Mouse (Mus musculus) gastrocnemius, postnatal 4 days (tissue): ENCODE data around the gene Erc2. TPM values are rescaled to one million over a fixed set of nuclear protein-coding genes. Genes with fewer than 3 reads are reported as not detected.
A peak's percentile ranks its signal among the peaks of the same experiment; 100 is the strongest.

Source experiments
- DNase-seq, 2 experiments: peaks; one replicate each; pipeline ENCODE4 v3.0.0; 2021 to 2022; ENCODE audit warnings: low spot score in 2 of 2, mixed read lengths in 2 of 2
- total RNA-seq, 2 experiments: library from RNA; stranded (reverse); gene quantifications; 2 replicates each; pipeline ENCODE4 v1.2.3; 2021

The Erc2 gene
- total RNA-seq, 2 experiments from 2014 or later = 3.2 to 3.3 TPM

GRCm38 (mm10) chr14:28283319-28284095 is 661.3 kb downstream of the Erc2 start:
- no peak for DNase-seq

- DNase-seq = no peak
Observed at GRCm38 (mm10) chr14:28286511-28286910, 664.3 kb downstream of the Erc2 start.

- DNase-seq = no peak
Observed at GRCm38 (mm10) chr14:28288196-28288595, 666.0 kb downstream of the Erc2 start.

GRCm38 (mm10) chr14:28288926-28289325 is 666.7 kb downstream of the Erc2 start:
- DNase-seq = no peak

- no peak for DNase-seq
Observed at GRCm38 (mm10) chr14:28293921-28294320, 671.7 kb downstream of the Erc2 start.

- DNase-seq = no peak
Observed at GRCm38 (mm10) chr14:28295145-28295544, 672.9 kb downstream of the Erc2 start.

GRCm38 (mm10) chr14:28300095-28300494 is 677.9 kb downstream of the Erc2 start:
- DNase-seq = no peak

GRCm38 (mm10) chr14:28301251-28301650 is 679.0 kb downstream of the Erc2 start:
- no peak for DNase-seq

GRCm38 (mm10) chr14:28304131-28304530 is 681.9 kb downstream of the Erc2 start:
- no peak for DNase-seq

- DNase-seq = no peak
Observed at GRCm38 (mm10) chr14:28308661-28309060, 686.4 kb downstream of the Erc2 start.

GRCm38 (mm10) chr14:28316851-28317250 is 694.6 kb downstream of the Erc2 start:
- no peak for DNase-seq

GRCm38 (mm10) chr14:28321916-28322534 is 699.8 kb downstream of the Erc2 start:
- DNase-seq = peak in 1 of 2 experiments; percentile 43

- DNase-seq = no peak
Observed at GRCm38 (mm10) chr14:28323243-28323642, 701.0 kb downstream of the Erc2 start.

GRCm38 (mm10) chr14:28323727-28324126 is 701.5 kb downstream of the Erc2 start:
- no peak for DNase-seq

- DNase-seq = no peak
Observed at GRCm38 (mm10) chr14:28326456-28326855, 704.2 kb downstream of the Erc2 start.

GRCm38 (mm10) chr14:28328512-28328911 is 706.3 kb downstream of the Erc2 start:
- no peak for DNase-seq

- DNase-seq = no peak
Observed at GRCm38 (mm10) chr14:28331108-28331507, 708.9 kb downstream of the Erc2 start.

- no peak for DNase-seq
Observed at GRCm38 (mm10) chr14:28332351-28332953, 710.2 kb downstream of the Erc2 start.

- DNase-seq = no peak
Observed at GRCm38 (mm10) chr14:28339146-28339545, 716.9 kb downstream of the Erc2 start.

- DNase-seq = no peak
Observed at GRCm38 (mm10) chr14:28349129-28349528, 726.9 kb downstream of the Erc2 start.

- no peak for DNase-seq
Observed at GRCm38 (mm10) chr14:28356031-28356430, 733.8 kb downstream of the Erc2 start.

- no peak for DNase-seq
Observed at GRCm38 (mm10) chr14:28359502-28359901, 737.3 kb downstream of the Erc2 start.
